Mouse (Mus musculus) neural tube, embryonic 15.5 days (tissue): ENCODE measurements around the gene Shroom3. TPM values are rescaled to one million over a fixed set of nuclear protein-coding genes. Genes with fewer than 3 reads are reported as not detected.

Experiments
- ATAC-seq: fragments of 200-750 bp; cut with Nextera tagmentation; 2 replicates; pipeline ENCODE4 v1.8.0; 2017; ENCODE audit warnings: mild to moderate bottlenecking, moderate TSS enrichment, moderate library complexity; ENCODE audit not compliant: low FRiP score
- H3K27ac ChIP-seq: fragments of 300-500 bp; sonication (generic); replicated peaks from 2 replicates; pipeline ENCODE4 v1.5.1; 2015; ENCODE audit warnings: mild to moderate bottlenecking, inconsistent platforms
- H3K27me3 ChIP-seq: fragments of 300-500 bp; sonication (generic); replicated peaks from 2 replicates; pipeline ENCODE4 v1.6.1; 2015; ENCODE audit warnings: inconsistent platforms
- H3K36me3 ChIP-seq: fragments of 300-500 bp; sonication (generic); 2 replicates; pipeline ENCODE4 v1.6.1; 2015; ENCODE audit warnings: inconsistent platforms
- H3K4me1 ChIP-seq: fragments of 300-500 bp; sonication (generic); 2 replicates; pipeline ENCODE4 v1.6.1; 2015; ENCODE audit warnings: inconsistent platforms
- H3K4me2 ChIP-seq: fragments of 300-500 bp; sonication (generic); 2 replicates; pipeline ENCODE4 v1.6.1; 2015; ENCODE audit warnings: inconsistent platforms, mild to moderate bottlenecking, moderate library complexity
- H3K4me3 ChIP-seq: fragments of 300-500 bp; sonication (generic); replicated peaks from 2 replicates; pipeline ENCODE4 v1.5.1; 2015; ENCODE audit warnings: mild to moderate bottlenecking, inconsistent platforms
- H3K9ac ChIP-seq: fragments of 300-500 bp; sonication (generic); replicated peaks from 2 replicates; pipeline ENCODE4 v1.6.1; 2015; ENCODE audit warnings: mild to moderate bottlenecking, inconsistent platforms
- H3K9me3 ChIP-seq: fragments of 300-500 bp; sonication (generic); replicated peaks from 2 replicates; pipeline ENCODE4 v1.6.1; 2016; ENCODE audit warnings: inconsistent platforms
- WGBS: fragments of 180-500 bp; shearing (Covaris S2); methylation state at CpG from one replicate; pipeline ENCODE4 v1.1.7; 2015; ENCODE audit warnings: mixed read lengths; 5-methylcytosine and 5-hydroxymethylcytosine counted together
- polyA plus RNA-seq: library from polyadenylated mRNA; unstranded; fragments of >200 nt; fragmentation: Nextera tagmentation; extraction: Ambion mirVana; gene quantifications from 2 replicates; pipeline ENCODE4 v1.2.1, GENCODE M21; 2015

Gene Shroom3
- 1.8 and 2.3 TPM in 2 replicates for polyA plus RNA-seq

- peaks cover 12% of the 10 kb centered on the region for H3K4me1 ChIP-seq
- peaks cover 5% of the 10 kb centered on the region; the same call in 1 of the 2 replicates for H3K27me3 ChIP-seq
- no peaks in the 10 kb centered on the region for H3K9me3 ChIP-seq
- ATAC-seq, result 0 out of 2 replicates have a peak, but pooled peaks have one; percentile 18
- peak within 1 kb of the TSS; percentile 98 for H3K4me2 ChIP-seq
- H3K27ac ChIP-seq, result peak within 1 kb of the TSS; percentile 45; the same call in 1 of the 2 replicates
- WGBS, result under 1% methylated on average over 26 of the region's 26 CpGs
- H3K36me3 ChIP-seq, result no peaks in the 10 kb centered on the region
- peak within 1 kb of the TSS; percentile 59 for H3K9ac ChIP-seq
- H3K4me3 ChIP-seq, result peak within 1 kb of the TSS; percentile 51
Measured at GRCm38 (mm10) chr5:92683351-92683807, at the start of gene Shroom3. Shroom3 (plus strand) TSS chr5:92683435.

- Histone ChIP-seq H3K27me3 (no peaks in the 10 kb centered on the region), H3K4me3 (no peak overlapping the region), H3K4me2 (no peak overlapping the region), H3K27ac (no peak overlapping the region), H3K36me3 (no peaks in the 10 kb centered on the region), H3K9ac (no peak overlapping the region), H3K9me3 (no peaks in the 10 kb centered on the region), H3K4me1 (no peaks in the 10 kb centered on the region)
- 69% methylated on average over 4 of the region's 4 CpGs for WGBS
- no peak for ATAC-seq
Measured at GRCm38 (mm10) chr5:92633526-92633925, 49.7 kb upstream of the Shroom3 start.

- Histone ChIP-seq H3K9me3 (no peaks in the 10 kb centered on the region), H3K9ac (no peak overlapping the region), H3K27me3 (no peaks in the 10 kb centered on the region), H3K4me2 (no peak overlapping the region), H3K4me1 (no peaks in the 10 kb centered on the region), H3K27ac (no peak overlapping the region), H3K4me3 (no peak overlapping the region), H3K36me3 (no peaks in the 10 kb centered on the region)
- no peak for ATAC-seq
- WGBS, result 72% methylated on average over 3 of the region's 3 CpGs
Measured at GRCm38 (mm10) chr5:92634916-92635315, 48.3 kb upstream of the Shroom3 start.

GRCm38 (mm10) chr5:92635891-92636290, 47.3 kb upstream of the Shroom3 start:
- Histone ChIP-seq H3K27ac (no peak overlapping the region), H3K9me3 (no peaks in the 10 kb centered on the region), H3K36me3 (no peaks in the 10 kb centered on the region), H3K27me3 (no peaks in the 10 kb centered on the region), H3K4me3 (no peak overlapping the region), H3K4me2 (no peak overlapping the region), H3K9ac (no peak overlapping the region), H3K4me1 (no peaks in the 10 kb centered on the region)
- no peak for ATAC-seq
- 87% methylated on average over 5 of the region's 5 CpGs for WGBS

GRCm38 (mm10) chr5:92640861-92641260, 42.4 kb upstream of the Shroom3 start:
- Histone ChIP-seq H3K36me3 (no peaks in the 10 kb centered on the region), H3K4me2 (no peak overlapping the region), H3K27me3 (no peaks in the 10 kb centered on the region), H3K9me3 (no peaks in the 10 kb centered on the region), H3K27ac (no peak overlapping the region), H3K4me1 (no peaks in the 10 kb centered on the region), H3K9ac (no peak overlapping the region), H3K4me3 (no peak overlapping the region)
- no peak for ATAC-seq
- WGBS, result 83% methylated on average over 3 of the region's 3 CpGs

- Histone ChIP-seq H3K9me3 (no peaks in the 10 kb centered on the region), H3K4me2 (no peak overlapping the region), H3K9ac (no peak overlapping the region), H3K36me3 (no peaks in the 10 kb centered on the region), H3K27ac (no peak overlapping the region), H3K4me1 (no peaks in the 10 kb centered on the region), H3K27me3 (no peaks in the 10 kb centered on the region), H3K4me3 (no peak overlapping the region)
- WGBS, result 16% methylated on average over 1 of the region's 1 CpGs
- 0 out of 2 replicates have a peak, but pooled peaks have one; percentile 28 for ATAC-seq
Measured at GRCm38 (mm10) chr5:92656256-92656655, 27.0 kb upstream of the Shroom3 start.

- H3K4me1 ChIP-seq, result no peaks in the 10 kb centered on the region
- no peaks in the 10 kb centered on the region for H3K27me3 ChIP-seq
- WGBS, result 74% methylated on average over 2 of the region's 2 CpGs
- H3K9me3 ChIP-seq, result no peaks in the 10 kb centered on the region
- H3K36me3 ChIP-seq, result no peaks in the 10 kb centered on the region
- no peak overlapping the region for H3K4me3 ChIP-seq
- H3K4me2 ChIP-seq, result no peak overlapping the region
- no peak overlapping the region for H3K9ac ChIP-seq
- no peak for ATAC-seq
- H3K27ac ChIP-seq, result no peak overlapping the region
Measured at GRCm38 (mm10) chr5:92664321-92664720, 18.9 kb upstream of the Shroom3 start.

GRCm38 (mm10) chr5:92666860-92667259, 16.4 kb upstream of the Shroom3 start:
- Histone ChIP-seq H3K4me3 (no peak overlapping the region), H3K36me3 (no peaks in the 10 kb centered on the region), H3K4me1 (no peaks in the 10 kb centered on the region), H3K27ac (no peak overlapping the region), H3K9ac (no peak overlapping the region), H3K9me3 (no peaks in the 10 kb centered on the region), H3K27me3 (no peaks in the 10 kb centered on the region), H3K4me2 (no peak overlapping the region)
- 89% methylated on average over 5 of the region's 5 CpGs for WGBS
- no peak for ATAC-seq

GRCm38 (mm10) chr5:92674859-92675573, 8.2 kb upstream of the Shroom3 start, which contains the start of gene Ccdc158:
Ccdc158 (minus strand) TSS chr5:92675271.
- Histone ChIP-seq H3K27ac (no peak within 1 kb of the TSS), H3K9me3 (no peaks in the 10 kb centered on the region), H3K4me3 (peak within 1 kb of the TSS; percentile 50), H3K27me3 (no peaks in the 10 kb centered on the region), H3K9ac (peak within 1 kb of the TSS; percentile 46), H3K4me1 (peaks cover 14% of the 10 kb centered on the region), H3K4me2 (peak within 1 kb of the TSS; percentile 82), H3K36me3 (no peaks in the 10 kb centered on the region)
- ATAC-seq, result peak; percentile 95
- 12% methylated on average over 51 of the region's 55 CpGs for WGBS

- H3K4me1 ChIP-seq, result peaks cover 14% of the 10 kb centered on the region
- WGBS, result under 1% methylated on average over 9 of the region's 9 CpGs
- peak overlapping the region; percentile 46; the same call in 1 of the 2 replicates for H3K9ac ChIP-seq
- no peaks in the 10 kb centered on the region for H3K36me3 ChIP-seq
- no peaks in the 10 kb centered on the region for H3K27me3 ChIP-seq
- H3K4me2 ChIP-seq, result peak overlapping the region; percentile 82
- H3K4me3 ChIP-seq, result peak overlapping the region; percentile 50
- ATAC-seq, result no peak
- H3K9me3 ChIP-seq, result no peaks in the 10 kb centered on the region
- no peak overlapping the region for H3K27ac ChIP-seq
Measured at GRCm38 (mm10) chr5:92675574-92675920, 7.7 kb upstream of the Shroom3 start.

GRCm38 (mm10) chr5:92679441-92679840, 3.8 kb upstream of the Shroom3 start:
- Histone ChIP-seq H3K4me3 (no peak overlapping the region), H3K27ac (no peak overlapping the region), H3K4me2 (no peak overlapping the region), H3K27me3 (peaks cover 5% of the 10 kb centered on the region; the same call in 1 of the 2 replicates), H3K4me1 (peaks cover 26% of the 10 kb centered on the region), H3K36me3 (no peaks in the 10 kb centered on the region), H3K9ac (no peak overlapping the region), H3K9me3 (no peaks in the 10 kb centered on the region)
- ATAC-seq, result no peak
- WGBS, result 31% methylated on average over 4 of the region's 4 CpGs

GRCm38 (mm10) chr5:92681861-92682260, 1.4 kb upstream of the Shroom3 start:
- Histone ChIP-seq H3K4me3 (no peak overlapping the region), H3K9ac (no peak overlapping the region), H3K27ac (no peak overlapping the region), H3K4me2 (no peak overlapping the region), H3K36me3 (no peaks in the 10 kb centered on the region), H3K4me1 (peaks cover 12% of the 10 kb centered on the region), H3K27me3 (peaks cover 5% of the 10 kb centered on the region; the same call in 1 of the 2 replicates), H3K9me3 (no peaks in the 10 kb centered on the region)
- no peak for ATAC-seq
- WGBS, result 88% methylated on average over 10 of the region's 10 CpGs
